28 mouse cellular contexts compared by ENCODE assay signal in genomic region chr1:82993947-82994346, GRCm38 (mm10). TPM values are rescaled to one million over a fixed set of nuclear protein-coding genes. Genes with fewer than 3 reads are reported as not detected.
DNase-seq lines count a peak whose midpoint lies in the region; ATAC-seq and TF ChIP-seq lines count a peak whose summit lies in the region.
"Had no signal": no experiment of that assay in that cellular context is flagged by ENCODE, and none has a peak within 500 bp of the region (broad histone marks: within the 10 kb centered on the region; RNA-seq: fewer than 3 reads in every experiment).

No protein-coding gene starts in this region.

- no peak overlapping the region for H3K4me3 ChIP-seq in forebrain, postnatal 0 days (ENCODE audit: low read depth, low read length)
- no peak overlapping the region for H3K4me3 ChIP-seq in forebrain, embryonic 11.5 days (ENCODE audit: low read depth, low read length)

- no peak overlapping the region for H3K9ac ChIP-seq in forebrain, postnatal 0 days
- no peak overlapping the region for H3K9ac ChIP-seq in forebrain, embryonic 11.5 days (ENCODE audit: low read length)

- ATAC-seq in forebrain, postnatal 0 days: peak; percentile 61; the same call in 1 of the 2 replicates
- no peak for ATAC-seq in forebrain, embryonic 11.5 days (replicated peaks; ENCODE audit: low FRiP score)
- ATAC-seq in frontal cortex, adult (ENCODE audit: low TSS enrichment): peak; percentile 81
- ATAC-seq: activated CD4-positive, CD25-positive, alpha-beta regulatory T cell, adult 4 months; CD4-positive, CD25-positive, alpha-beta regulatory T cell, adult 4 months; Patski had no signal

- WGBS in forebrain, postnatal 0 days: 74% methylated on average over 3 of the region's 3 CpGs
- WGBS in forebrain, embryonic 11.5 days: 87% methylated on average over 3 of the region's 3 CpGs

- no peaks in the 10 kb centered on the region for H3K27me3 ChIP-seq in forebrain, postnatal 0 days (ENCODE audit: insufficient read depth, low read length)
- no peaks in the 10 kb centered on the region for H3K27me3 ChIP-seq in forebrain, embryonic 11.5 days (ENCODE audit: control insufficient read depth, insufficient read depth, low read length)
- H3K27me3 ChIP-seq: CH12.LX, Patski had no signal

- TF ChIP-seq CTCF in forebrain, postnatal 0 days (IDR thresholded peaks at IDR 0.05; ENCODE audit: low read depth): no peak

- no peak for DNase-seq in forebrain, postnatal 0 days
- no peak for DNase-seq in forebrain, embryonic 11.5 days (ENCODE audit: low spot score)
- DNase-seq in frontal cortex, postnatal 14 days (ENCODE audit: low spot score in 2 of 2): no peak
- peak; percentile 42 for DNase-seq in brain, adult 2 months (ENCODE audit: low read depth, low spot score)
- DNase-seq in embryo, embryonic 10 days (ENCODE audit: low spot score): no peak
- DNase-seq: adrenal gland, adult 2 months; adrenal gland, adult 8-10 months; adrenal gland, postnatal 10 days; adrenal gland, postnatal 14 days; adrenal gland, postnatal 25 days; adrenal gland, postnatal 36 days; B cell, adult 2 months; cerebellum, adult 11 months; cerebellum, adult 11-12 months; cerebellum, adult 18-20 months; cerebellum, adult 2 months had no signal

- no peaks in the 10 kb centered on the region for H3K36me3 ChIP-seq in forebrain, postnatal 0 days (ENCODE audit: insufficient read depth)
- no peaks in the 10 kb centered on the region for H3K36me3 ChIP-seq in forebrain, embryonic 11.5 days (ENCODE audit: control insufficient read depth, insufficient read depth, low read length)
- H3K36me3 ChIP-seq: G1E had no signal

- no peak overlapping the region for H3K4me2 ChIP-seq in forebrain, postnatal 0 days (ENCODE audit: low read depth)
- no peak overlapping the region for H3K4me2 ChIP-seq in forebrain, embryonic 11.5 days (ENCODE audit: low read depth, low read length, severe bottlenecking)

- H3K9me3 ChIP-seq in forebrain, postnatal 0 days (ENCODE audit: low read length): no peaks in the 10 kb centered on the region
- H3K9me3 ChIP-seq in forebrain, embryonic 11.5 days (ENCODE audit: control insufficient read depth, low read length): no peaks in the 10 kb centered on the region
- H3K9me3 ChIP-seq: G1E had no signal

- H3K4me1 ChIP-seq in forebrain, postnatal 0 days (ENCODE audit: insufficient read depth): no peaks in the 10 kb centered on the region
- no peaks in the 10 kb centered on the region for H3K4me1 ChIP-seq in forebrain, embryonic 11.5 days (replicated peaks; ENCODE audit: control insufficient read depth, insufficient read depth, low read length)

- no peak overlapping the region for H3K27ac ChIP-seq in forebrain, postnatal 0 days (ENCODE audit: low read depth, low read length)
- no peak overlapping the region for H3K27ac ChIP-seq in forebrain, embryonic 11.5 days (ENCODE audit: low read depth, low read length)

RNA-seq across cellular contexts. Expression of gene Gm47959, which starts 6.4 kb away (rescaled TPM):
- not detected in 2 replicates for total RNA-seq in forebrain, postnatal 0 days (2014; rRNA removed)
- polyA plus RNA-seq in forebrain, postnatal 0 days (2015; fragmentation: Nextera tagmentation; extraction: Ambion mirVana): not detected in 2 replicates
- polyA plus RNA-seq in forebrain, embryonic 11.5 days (2014; fragmentation: Nextera tagmentation; extraction: Ambion mirVana): not detected in 2 replicates
- total RNA-seq: adrenal gland, adult 18-20 months; adrenal gland, adult 2 months; adrenal gland, adult 8-10 months; adrenal gland, postnatal 10 days; adrenal gland, postnatal 14 days; adrenal gland, postnatal 25 days; adrenal gland, postnatal 36 days; adrenal gland, postnatal 4 days; CH12.LX; ES-E14; G1E; MEL had no signal
- polyA plus RNA-seq: activated CD4-positive, CD25-positive, alpha-beta regulatory T cell, adult 4 months; adrenal gland, adult 2 months; brain, embryonic 14.5 days; C2C12; CD4-positive, CD25-positive, alpha-beta regulatory T cell, adult 4 months; cerebellum, adult 2 months; G1E; Patski had no signal

RNA-seq across cellular contexts. Expression of gene Gm47955, which starts 33.9 kb away (rescaled TPM):
- total RNA-seq in forebrain, postnatal 0 days (2014; rRNA removed): not detected in 2 replicates
- not detected in 2 replicates for polyA plus RNA-seq in forebrain, postnatal 0 days (2015; fragmentation: Nextera tagmentation; extraction: Ambion mirVana)
- polyA plus RNA-seq in forebrain, embryonic 11.5 days (2014; fragmentation: Nextera tagmentation; extraction: Ambion mirVana): not detected in 2 replicates
- total RNA-seq: adrenal gland, adult 18-20 months; adrenal gland, adult 2 months; adrenal gland, adult 8-10 months; adrenal gland, postnatal 10 days; adrenal gland, postnatal 14 days; adrenal gland, postnatal 25 days; adrenal gland, postnatal 36 days; adrenal gland, postnatal 4 days; CH12.LX; ES-E14; MEL had no signal
- polyA plus RNA-seq: activated CD4-positive, CD25-positive, alpha-beta regulatory T cell, adult 4 months; adrenal gland, adult 2 months; brain, embryonic 14.5 days; C2C12; CD4-positive, CD25-positive, alpha-beta regulatory T cell, adult 4 months; cerebellum, adult 2 months; G1E; Patski had no signal

RNA-seq across cellular contexts. Expression of gene Gm7544, which starts 38.1 kb away (rescaled TPM):
- total RNA-seq in forebrain, postnatal 0 days (2014; rRNA removed): not detected in 2 replicates
- not detected in 2 replicates for polyA plus RNA-seq in forebrain, postnatal 0 days (2015; fragmentation: Nextera tagmentation; extraction: Ambion mirVana)
- polyA plus RNA-seq in forebrain, embryonic 11.5 days (2014; fragmentation: Nextera tagmentation; extraction: Ambion mirVana): not detected in 2 replicates
- total RNA-seq: adrenal gland, adult 18-20 months; adrenal gland, adult 2 months; adrenal gland, adult 8-10 months; adrenal gland, postnatal 10 days; adrenal gland, postnatal 14 days; adrenal gland, postnatal 25 days; adrenal gland, postnatal 36 days; adrenal gland, postnatal 4 days; CH12.LX; ES-E14; G1E; MEL had no signal
- polyA plus RNA-seq: activated CD4-positive, CD25-positive, alpha-beta regulatory T cell, adult 4 months; adrenal gland, adult 2 months; brain, embryonic 14.5 days; C2C12; CD4-positive, CD25-positive, alpha-beta regulatory T cell, adult 4 months; cerebellum, adult 2 months; G1E; Patski had no signal

RNA-seq across cellular contexts. Expression of gene Slc19a3, which starts 44.3 kb away (rescaled TPM):
- 0.85 and 1.3 TPM in 2 replicates for total RNA-seq in forebrain, postnatal 0 days (2014; rRNA removed)
- 0.69 and 0.99 TPM in 2 replicates for polyA plus RNA-seq in forebrain, postnatal 0 days (2015; fragmentation: Nextera tagmentation; extraction: Ambion mirVana)
- polyA plus RNA-seq in forebrain, embryonic 11.5 days (2014; fragmentation: Nextera tagmentation; extraction: Ambion mirVana): 0.40 and 0.48 TPM in 2 replicates
- total RNA-seq: adrenal gland, postnatal 14 days; adrenal gland, postnatal 25 days; MEL had no signal
- polyA plus RNA-seq: activated CD4-positive, CD25-positive, alpha-beta regulatory T cell, adult 4 months; C2C12; CD4-positive, CD25-positive, alpha-beta regulatory T cell, adult 4 months; G1E had no signal

RNA-seq across cellular contexts. Expression of gene Krtap28-10, which starts 48.3 kb away (rescaled TPM):
- not detected in 2 replicates for total RNA-seq in forebrain, postnatal 0 days (2014; rRNA removed)
- not detected in 2 replicates for polyA plus RNA-seq in forebrain, postnatal 0 days (2015; fragmentation: Nextera tagmentation; extraction: Ambion mirVana)
- polyA plus RNA-seq in forebrain, embryonic 11.5 days (2014; fragmentation: Nextera tagmentation; extraction: Ambion mirVana): not detected in 2 replicates
- total RNA-seq: adrenal gland, adult 18-20 months; adrenal gland, adult 2 months; adrenal gland, adult 8-10 months; adrenal gland, postnatal 10 days; adrenal gland, postnatal 14 days; adrenal gland, postnatal 25 days; adrenal gland, postnatal 36 days; adrenal gland, postnatal 4 days; CH12.LX; ES-E14; G1E; MEL had no signal
- polyA plus RNA-seq: activated CD4-positive, CD25-positive, alpha-beta regulatory T cell, adult 4 months; adrenal gland, adult 2 months; brain, embryonic 14.5 days; C2C12; CD4-positive, CD25-positive, alpha-beta regulatory T cell, adult 4 months; cerebellum, adult 2 months; G1E; Patski had no signal
